Mouse (Mus musculus): ENCODE data around the gene Htr2a. TPM values are rescaled to one million over a fixed set of nuclear protein-coding genes. Genes with fewer than 3 reads are reported as not detected.

Htr2a gene
- polyA plus RNA-seq (2015; fragmentation: Nextera tagmentation; extraction: Ambion mirVana): 0.20 and 0.21 TPM in 2 replicates

GRCm38 (mm10) chr14:74640819-74641381 lies at the start of gene Htr2a:
Htr2a (plus strand) TSS chr14:74640840.
- peak; percentile 19 for DNase-seq

GRCm38 (mm10) chr14:74601333-74602087 lies 39.1 kb upstream of the Htr2a start:
- Histone ChIP-seq H3K9me3 (ENCODE audit: low read length) (no peaks in the 10 kb centered on the region), H3K36me3 (replicated peaks; ENCODE audit: insufficient read depth, low read length) (no peaks in the 10 kb centered on the region), H3K4me2 (ENCODE audit: low read depth, low read length) (no peak overlapping the region), H3K4me3 (ENCODE audit: low read depth, low read length) (no peak overlapping the region), H3K27ac (ENCODE audit: low read depth) (no peak overlapping the region), H3K27me3 (ENCODE audit: insufficient read depth, low read length) (no peaks in the 10 kb centered on the region), H3K9ac (replicated peaks) (no peak overlapping the region), H3K4me1 (ENCODE audit: insufficient read depth) (no peaks in the 10 kb centered on the region)
- 51% methylated on average over 5 of the region's 5 CpGs for WGBS (ENCODE audit: insufficient replicate concordance)
- DNase-seq: no peak
- ATAC-seq: no peak
- no peak for TF ChIP-seq EP300 (IDR thresholded peaks at IDR 0.05; ENCODE audit: low read depth)
- no peak for TF ChIP-seq CTCF (IDR thresholded peaks at IDR 0.05; ENCODE audit: low read depth)

More at GRCm38 (mm10) chr14:74640819-74641381, at the start of gene Htr2a:
- H3K36me3 ChIP-seq (replicated peaks; ENCODE audit: insufficient read depth, low read length): no peaks in the 10 kb centered on the region
- 3% methylated on average over 20 of the region's 20 CpGs for WGBS (ENCODE audit: insufficient replicate concordance)
- peak within 1 kb of the TSS; percentile 50 for H3K4me3 ChIP-seq (ENCODE audit: low read depth, low read length)
- H3K27ac ChIP-seq (ENCODE audit: low read depth): peak within 1 kb of the TSS; percentile 11; the same call in 1 of the 2 replicates
- peaks cover 13% of the 10 kb centered on the region; the same call in 1 of the 2 replicates for H3K4me1 ChIP-seq (ENCODE audit: insufficient read depth)
- peak within 1 kb of the TSS; percentile 33 for H3K9ac ChIP-seq (replicated peaks)
- H3K27me3 ChIP-seq (ENCODE audit: insufficient read depth, low read length): peaks cover 8% of the 10 kb centered on the region; the same call in 1 of the 2 replicates
- no peak for ATAC-seq
- TF ChIP-seq EP300 (IDR thresholded peaks at IDR 0.05; ENCODE audit: low read depth) (no peak), CTCF (IDR thresholded peaks at IDR 0.05; ENCODE audit: low read depth) (peak; percentile 8; the same call in 1 of the 2 replicates)
- no peaks in the 10 kb centered on the region for H3K9me3 ChIP-seq (ENCODE audit: low read length)
- peak within 1 kb of the TSS; percentile 70 for H3K4me2 ChIP-seq (ENCODE audit: low read depth, low read length)

- Histone ChIP-seq H3K36me3 (replicated peaks; ENCODE audit: insufficient read depth, low read length) (no peaks in the 10 kb centered on the region), H3K4me2 (ENCODE audit: low read depth, low read length) (no peak overlapping the region), H3K9me3 (ENCODE audit: low read length) (no peaks in the 10 kb centered on the region), H3K27me3 (ENCODE audit: insufficient read depth, low read length) (no peaks in the 10 kb centered on the region), H3K4me3 (ENCODE audit: low read depth, low read length) (no peak overlapping the region), H3K9ac (replicated peaks) (no peak overlapping the region), H3K4me1 (ENCODE audit: insufficient read depth) (no peaks in the 10 kb centered on the region), H3K27ac (ENCODE audit: low read depth) (no peak overlapping the region)
- 42% methylated on average over 7 of the region's 7 CpGs for WGBS (ENCODE audit: insufficient replicate concordance)
- DNase-seq (peak; percentile 53), ATAC-seq (no peak)
- no peak for TF ChIP-seq EP300 (IDR thresholded peaks at IDR 0.05; ENCODE audit: low read depth)
- peak; percentile 79 for TF ChIP-seq CTCF (IDR thresholded peaks at IDR 0.05; ENCODE audit: low read depth)
Observed at GRCm38 (mm10) chr14:74602543-74602942, 38.1 kb upstream of the Htr2a start.

- DNase-seq (no peak), ATAC-seq (no peak)
- H3K36me3 ChIP-seq (replicated peaks; ENCODE audit: insufficient read depth, low read length): no peaks in the 10 kb centered on the region
- no peaks in the 10 kb centered on the region for H3K4me1 ChIP-seq (ENCODE audit: insufficient read depth)
- no peak overlapping the region for H3K9ac ChIP-seq (replicated peaks)
- H3K9me3 ChIP-seq (ENCODE audit: low read length): no peaks in the 10 kb centered on the region
- TF ChIP-seq EP300 (IDR thresholded peaks at IDR 0.05; ENCODE audit: low read depth) (no peak), CTCF (IDR thresholded peaks at IDR 0.05; ENCODE audit: low read depth) (no peak)
- no peak overlapping the region for H3K4me3 ChIP-seq (ENCODE audit: low read depth, low read length)
- H3K27ac ChIP-seq (ENCODE audit: low read depth): no peak overlapping the region
- WGBS (ENCODE audit: insufficient replicate concordance): 55% methylated on average over 7 of the region's 7 CpGs
- no peak overlapping the region for H3K4me2 ChIP-seq (ENCODE audit: low read depth, low read length)
- H3K27me3 ChIP-seq (ENCODE audit: insufficient read depth, low read length): no peaks in the 10 kb centered on the region
Observed at GRCm38 (mm10) chr14:74603131-74603766, 37.4 kb upstream of the Htr2a start.

GRCm38 (mm10) chr14:74611326-74611725 lies 29.3 kb upstream of the Htr2a start:
- Histone ChIP-seq H3K4me2 (ENCODE audit: low read depth, low read length) (no peak overlapping the region), H3K36me3 (replicated peaks; ENCODE audit: insufficient read depth, low read length) (no peaks in the 10 kb centered on the region), H3K9me3 (ENCODE audit: low read length) (no peaks in the 10 kb centered on the region), H3K27me3 (ENCODE audit: insufficient read depth, low read length) (no peaks in the 10 kb centered on the region), H3K4me3 (ENCODE audit: low read depth, low read length) (no peak overlapping the region), H3K27ac (ENCODE audit: low read depth) (no peak overlapping the region), H3K4me1 (ENCODE audit: insufficient read depth) (no peaks in the 10 kb centered on the region), H3K9ac (replicated peaks) (no peak overlapping the region)
- WGBS (ENCODE audit: insufficient replicate concordance): 30% methylated on average over 8 of the region's 8 CpGs
- TF ChIP-seq EP300 (IDR thresholded peaks at IDR 0.05; ENCODE audit: low read depth) (no peak), CTCF (IDR thresholded peaks at IDR 0.05; ENCODE audit: low read depth) (no peak)
- DNase-seq (no peak), ATAC-seq (no peak)

GRCm38 (mm10) chr14:74618858-74619257 lies 21.8 kb upstream of the Htr2a start:
- no peak overlapping the region for H3K27ac ChIP-seq (ENCODE audit: low read depth)
- no peak overlapping the region for H3K4me2 ChIP-seq (ENCODE audit: low read depth, low read length)
- H3K9me3 ChIP-seq (ENCODE audit: low read length): no peaks in the 10 kb centered on the region
- no peak overlapping the region for H3K4me3 ChIP-seq (ENCODE audit: low read depth, low read length)
- 54% methylated on average over 4 of the region's 4 CpGs for WGBS (ENCODE audit: insufficient replicate concordance)
- no peak for ATAC-seq
- H3K36me3 ChIP-seq (replicated peaks; ENCODE audit: insufficient read depth, low read length): no peaks in the 10 kb centered on the region
- no peak overlapping the region for H3K9ac ChIP-seq (replicated peaks)
- H3K27me3 ChIP-seq (ENCODE audit: insufficient read depth, low read length): no peaks in the 10 kb centered on the region
- DNase-seq: peak; percentile 47
- H3K4me1 ChIP-seq (ENCODE audit: insufficient read depth): no peaks in the 10 kb centered on the region
- peak; percentile 71 for TF ChIP-seq CTCF (IDR thresholded peaks at IDR 0.05; ENCODE audit: low read depth)
- no peak for TF ChIP-seq EP300 (IDR thresholded peaks at IDR 0.05; ENCODE audit: low read depth)
